Mouse (Mus musculus) 416B (cell line): ENCODE measurements around the gene Mtap.

Source experiments
- DNase-seq: peaks from one replicate; pipeline ENCODE4 v3.0.0; 2011; ENCODE audit warnings: low read depth

The Mtap gene

GRCm38 (mm10) chr4:89136906-89137541 is at the start of gene Mtap:
Gene Mtap, plus strand, starts transcription at chr4:89137122.
- DNase-seq = peak; percentile 71

GRCm38 (mm10) chr4:89089110-89089509 is 47.8 kb upstream of the Mtap start:
- no peak for DNase-seq

DNA sequence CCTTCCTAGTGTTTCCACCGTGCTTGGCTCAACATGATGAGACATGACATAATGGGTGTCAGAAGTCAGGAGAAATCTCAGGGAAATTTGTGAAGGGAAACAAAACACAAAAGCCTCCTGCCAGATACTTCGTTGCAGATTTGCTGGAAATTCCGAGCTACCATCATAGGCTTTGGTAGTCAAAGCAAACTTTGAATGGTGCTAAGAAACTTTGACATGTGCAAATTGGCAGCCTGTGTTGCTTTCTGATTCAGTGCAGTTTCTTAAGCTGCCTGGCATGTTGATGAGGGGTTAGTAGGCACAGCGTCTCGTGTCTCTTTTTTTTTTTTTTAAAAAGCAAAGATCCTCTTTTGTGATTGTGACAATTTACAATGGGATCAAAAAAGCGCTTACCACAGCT is 46.7 kb upstream of the Mtap start:
- no peak for DNase-seq

- DNase-seq = peak; percentile 77
Measured at GRCm38 (mm10) chr4:89092153-89092552, 44.8 kb upstream of the Mtap start.

GRCm38 (mm10) chr4:89094773-89095172 is 42.1 kb upstream of the Mtap start:
- DNase-seq = no peak

- no peak for DNase-seq
Measured at GRCm38 (mm10) chr4:89098261-89098660, 38.7 kb upstream of the Mtap start.

DNA sequence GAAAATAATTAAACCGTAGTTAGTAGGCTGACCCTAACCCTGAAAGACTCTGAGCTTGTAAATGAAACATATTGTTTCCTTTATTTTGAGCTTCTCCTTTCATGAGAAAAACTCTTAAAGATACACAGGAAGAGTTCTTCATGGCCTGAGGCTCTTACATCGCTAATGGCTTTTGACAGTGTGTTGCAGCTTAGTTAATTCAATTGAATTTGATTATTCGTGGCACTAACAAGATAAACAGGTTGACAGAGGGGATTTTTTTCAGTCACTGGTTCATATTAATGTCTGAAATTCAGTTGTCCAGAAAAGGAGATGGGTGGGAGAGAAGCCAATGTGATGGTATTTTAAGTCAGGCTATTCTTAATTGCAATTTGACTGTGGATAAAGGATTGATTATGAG is 35.6 kb upstream of the Mtap start:
- no peak for DNase-seq

DNA sequence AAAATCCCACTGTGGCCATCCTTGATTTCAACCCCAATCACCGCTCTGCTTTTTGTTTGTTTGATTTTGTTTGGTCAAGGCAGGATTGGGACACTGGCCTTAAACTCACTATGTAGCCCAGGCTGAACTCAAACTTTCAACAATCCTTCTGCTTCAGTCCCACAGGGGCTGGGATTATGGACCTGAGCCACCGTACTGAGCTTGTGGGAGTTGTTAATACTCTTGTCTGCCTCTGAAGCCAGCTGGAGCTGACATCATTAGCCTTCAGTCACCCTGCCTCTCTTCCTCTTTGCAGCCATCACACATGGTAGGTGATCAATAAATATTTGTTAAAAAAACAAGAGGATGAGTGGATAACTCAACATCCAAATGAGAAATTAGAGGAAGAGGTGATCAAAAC is 34.6 kb upstream of the Mtap start:
- DNase-seq = no peak

- peak; percentile 52 for DNase-seq
Measured at GRCm38 (mm10) chr4:89105486-89105885, 31.4 kb upstream of the Mtap start.

DNA sequence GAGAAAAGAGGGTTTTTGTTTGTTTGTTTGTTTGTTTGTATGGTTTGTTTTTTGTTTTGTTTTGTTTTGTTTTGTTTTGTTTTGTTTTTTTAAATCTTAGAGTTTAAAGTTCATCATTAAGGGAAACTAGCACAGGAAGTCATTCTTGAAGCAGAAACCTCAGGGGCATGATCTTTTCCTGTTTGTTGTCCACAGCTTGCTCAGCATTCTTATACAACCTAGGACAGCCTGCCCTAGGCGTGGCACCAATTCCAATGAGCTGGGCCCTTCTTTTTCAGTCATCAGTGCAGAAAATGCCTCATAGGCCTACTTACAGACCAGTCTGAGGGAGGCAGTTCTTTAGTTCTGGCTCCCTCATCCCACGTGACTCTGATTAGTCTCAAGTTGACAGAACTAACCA is 30.4 kb upstream of the Mtap start:
- peak; percentile 78 for DNase-seq

DNA sequence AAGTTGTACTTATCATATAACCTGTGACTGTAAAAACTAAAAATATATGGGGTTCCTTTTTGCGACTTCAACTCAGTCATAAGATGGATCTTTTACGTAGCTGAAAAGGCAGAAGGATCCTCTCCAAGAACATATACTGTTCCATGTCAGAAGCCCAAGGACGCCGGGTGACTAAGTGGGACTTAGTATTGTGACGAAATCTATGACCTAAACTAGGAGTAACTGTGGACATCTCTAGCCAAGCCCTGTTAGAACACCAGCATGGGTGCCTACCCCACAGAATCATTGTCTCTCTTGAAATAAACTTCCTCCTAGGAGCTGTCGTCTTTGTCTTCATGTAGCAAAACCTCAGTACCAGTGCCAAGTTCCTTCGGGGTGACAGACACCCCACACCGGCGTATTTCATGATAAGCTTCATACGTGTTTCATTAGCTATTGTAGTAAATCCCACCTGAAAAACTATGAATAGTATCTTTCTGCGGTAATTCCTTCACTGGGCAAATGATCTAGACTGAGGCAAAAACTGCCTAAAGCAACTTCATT is 24.7 kb upstream of the Mtap start:
- DNase-seq = no peak

- DNase-seq = no peak
Measured at GRCm38 (mm10) chr4:89112782-89113181, 24.1 kb upstream of the Mtap start.

DNA sequence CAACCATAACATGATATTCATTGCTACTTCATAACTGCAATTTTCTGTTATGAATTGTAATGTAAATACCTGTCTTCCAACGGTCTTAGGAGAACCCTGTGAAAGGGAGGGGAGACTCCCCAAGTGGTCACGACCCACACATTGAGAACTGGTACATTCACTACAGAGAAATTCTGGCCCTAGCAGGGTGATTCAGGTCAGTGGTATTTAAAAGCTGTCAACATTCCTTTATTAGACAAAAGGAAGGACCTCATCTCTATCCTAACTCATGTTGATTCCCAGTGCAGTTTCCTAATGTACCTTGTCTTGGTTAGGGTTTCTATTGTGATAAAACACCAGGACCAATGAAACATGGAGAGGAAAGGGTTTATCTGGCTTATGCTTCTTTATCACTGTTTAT is 20.9 kb upstream of the Mtap start:
- no peak for DNase-seq

GRCm38 (mm10) chr4:89119900-89120299 is 17.0 kb upstream of the Mtap start:
- DNase-seq = no peak

DNA sequence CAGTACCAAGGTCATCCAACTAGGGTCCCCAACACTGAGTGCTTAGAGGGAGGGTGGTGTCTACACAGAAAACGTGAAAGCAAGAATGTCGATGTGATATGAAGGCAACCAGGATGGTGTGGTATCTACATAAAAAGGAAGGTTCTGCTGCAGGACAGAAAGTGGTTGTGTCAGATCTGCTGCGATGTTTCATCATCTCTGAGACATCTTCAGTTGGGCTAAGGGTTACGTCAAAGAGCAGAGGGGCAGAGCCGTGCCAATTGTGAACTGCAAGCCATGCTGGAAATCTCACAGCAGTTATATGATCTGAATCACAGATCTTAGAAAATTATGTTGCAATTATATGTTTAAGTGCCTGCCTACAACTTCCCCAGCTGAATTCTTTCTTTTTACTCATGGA is 16.6 kb upstream of the Mtap start:
- peak; percentile 75 for DNase-seq

GRCm38 (mm10) chr4:89123446-89124243 is 13.3 kb upstream of the Mtap start:
- DNase-seq = peak; percentile 59

GRCm38 (mm10) chr4:89127674-89128073 is 9.2 kb upstream of the Mtap start:
- no peak for DNase-seq

DNA sequence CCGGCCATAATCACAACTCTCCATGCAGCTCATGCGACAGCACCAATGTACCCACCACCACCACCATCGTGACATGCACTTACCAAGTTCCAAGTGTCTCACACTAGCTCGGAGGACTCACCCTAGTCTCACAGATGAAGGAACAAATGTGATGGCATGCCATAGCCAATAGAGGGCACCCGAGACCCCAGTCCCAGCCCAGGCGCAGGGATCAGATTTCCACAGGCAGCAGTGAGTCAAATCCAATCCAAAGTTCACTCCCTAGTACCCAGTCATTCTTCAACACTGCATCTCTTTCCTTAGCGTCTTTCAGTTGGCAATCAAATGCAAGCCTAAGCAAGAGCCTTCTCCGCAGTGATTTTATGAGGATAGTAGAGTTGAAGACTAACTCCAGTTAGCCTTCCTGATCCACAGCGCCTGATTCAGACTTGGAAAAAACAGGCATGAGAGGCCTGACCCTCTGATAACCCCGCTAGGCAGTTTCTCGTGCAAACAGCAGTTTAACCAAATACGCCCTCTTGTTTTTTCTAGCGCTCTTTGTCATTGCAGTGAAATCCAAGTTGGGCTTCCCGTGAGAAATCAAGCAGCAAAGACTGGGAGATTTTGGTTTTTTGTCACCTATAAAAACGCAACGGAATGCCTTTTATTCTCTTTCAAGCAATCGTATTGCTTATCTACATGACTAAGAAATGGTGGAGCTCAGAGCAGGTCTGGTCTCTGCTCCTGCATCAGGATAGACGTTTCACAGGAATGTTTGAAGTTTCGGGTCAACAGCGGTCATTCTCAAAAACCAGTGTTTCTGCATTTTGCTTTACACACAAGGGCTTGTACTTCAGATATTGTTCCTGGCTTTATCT is 8.6 kb upstream of the Mtap start:
- peak; percentile 66 for DNase-seq

DNA sequence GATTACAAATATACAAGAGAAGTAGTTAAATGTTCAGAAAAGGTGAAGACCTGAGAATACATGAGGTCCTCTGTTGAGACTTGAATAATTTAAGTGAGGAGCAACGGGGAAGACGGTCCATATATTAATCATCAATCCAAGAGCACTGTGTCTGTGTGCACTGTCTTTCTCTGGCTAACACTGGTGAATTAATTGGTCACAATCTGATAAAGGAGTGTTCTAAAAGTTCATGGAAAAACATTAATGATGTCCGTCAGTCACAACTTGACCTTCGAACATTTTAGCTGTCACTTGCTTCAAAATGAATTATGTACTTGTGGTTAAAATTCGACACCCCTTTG is 8.0 kb upstream of the Mtap start:
- no peak for DNase-seq

DNA sequence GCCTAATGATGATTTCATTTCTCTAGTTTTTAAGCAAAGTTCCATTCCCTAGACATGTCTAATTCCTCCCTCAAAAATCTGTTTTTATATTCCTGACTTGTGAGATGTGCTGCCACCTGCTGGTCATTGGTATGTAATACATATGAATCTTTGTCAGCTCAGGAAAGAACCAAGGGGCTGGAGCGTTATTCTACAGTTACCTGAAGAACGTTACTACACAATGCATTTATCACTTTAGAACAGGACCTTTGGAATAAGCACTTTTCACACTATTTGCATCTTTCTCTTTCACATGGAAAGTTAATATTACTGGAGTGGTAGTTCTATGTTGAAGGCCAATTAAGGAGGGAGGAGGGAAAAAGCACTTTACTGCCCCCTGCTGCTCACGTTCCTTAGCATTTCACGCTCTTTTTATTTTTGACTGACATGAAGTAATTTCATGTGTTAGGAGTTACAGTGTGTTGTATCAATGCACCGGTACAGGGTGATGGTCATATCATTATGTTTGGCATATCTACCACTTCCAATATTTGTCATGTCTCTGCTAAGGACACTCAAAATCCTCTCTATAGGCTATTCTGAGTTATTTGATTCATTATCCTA is 7.5 kb upstream of the Mtap start:
- peak; percentile 90 for DNase-seq

- peak; percentile 44 for DNase-seq
Measured at GRCm38 (mm10) chr4:89131795-89132194, 5.1 kb upstream of the Mtap start.

DNA sequence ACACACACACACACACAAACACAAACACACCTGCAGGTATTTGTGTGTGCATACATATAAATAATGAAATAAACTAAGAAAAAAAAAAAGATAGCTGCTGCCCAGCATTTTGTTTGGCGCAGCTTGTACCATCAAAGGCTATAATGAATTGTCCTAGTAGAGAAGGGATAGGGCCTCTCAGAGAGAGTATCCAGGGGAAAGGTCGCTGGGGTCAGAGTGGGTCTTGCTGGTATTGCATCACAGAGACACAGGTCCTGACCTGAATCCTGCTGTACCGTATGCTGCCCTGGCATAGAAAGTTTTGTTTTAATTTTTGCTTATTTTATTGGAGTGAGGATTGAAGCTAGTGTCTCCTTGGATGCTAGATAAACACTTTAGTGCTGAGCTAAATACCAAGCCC is 566 bp upstream of the Mtap start:
- no peak for DNase-seq
